Mouse (Mus musculus) small intestine, adult 2 months (tissue): Measurements from ENCODE around the gene Osmr. TPM values are rescaled to one million over a fixed set of nuclear protein-coding genes. Genes with fewer than 3 reads are reported as not detected.
A peak's percentile ranks its signal among the peaks of the same experiment; 100 is the strongest.
"Not testable (repeated sequence)": the region's sequence is repeated elsewhere in the genome, so short reads cannot be mapped to it uniquely, and the experiment has no call there.

ENCODE experiments used
- H3K27ac ChIP-seq: fragments of 200-500 bp; 2 replicates; pipeline ENCODE4 v1.5.1; 2012; ENCODE audit warnings: low read depth, low read length, control low read depth, inconsistent platforms; ENCODE audit not compliant: insufficient read depth
- H3K27me3 ChIP-seq: fragments of 200-500 bp; 2 replicates; pipeline ENCODE4 v1.6.1; 2012; ENCODE audit warnings: mild to moderate bottlenecking, moderate library complexity, low read length, inconsistent platforms; ENCODE audit not compliant: control insufficient read depth, insufficient read depth
- H3K36me3 ChIP-seq: fragments of 200-500 bp; 2 replicates; pipeline ENCODE4 v1.6.1; 2012; ENCODE audit warnings: mild to moderate bottlenecking, low read length, control low read depth, inconsistent platforms; ENCODE audit not compliant: control insufficient read depth, insufficient read depth
- H3K4me1 ChIP-seq: fragments of 200-500 bp; 2 replicates; pipeline ENCODE4 v1.6.1; 2012; ENCODE audit warnings: low read length, inconsistent platforms, mixed read lengths; ENCODE audit not compliant: control insufficient read depth, insufficient read depth, insufficient read length
- H3K4me3 ChIP-seq: fragments of 200-500 bp; 2 replicates; pipeline ENCODE4 v1.5.1; 2012; ENCODE audit warnings: low read depth, mild to moderate bottlenecking, control low read depth, inconsistent platforms, low read length, moderate library complexity
- CTCF ChIP-seq: fragments of 200-500 bp; IDR thresholded peaks from 2 replicates; pipeline ENCODE4 v1.5.1; 2012; ENCODE audit warnings: low read depth, mild to moderate bottlenecking, control low read depth, inconsistent platforms, low read length, moderate library complexity, mixed read lengths; ENCODE audit not compliant: insufficient replicate concordance, insufficient read length; ENCODE audit errors: extremely low read depth
- POLR2A ChIP-seq: fragments of 200-500 bp; IDR thresholded peaks from 2 replicates; pipeline ENCODE4 v1.6.1; 2012; ENCODE audit warnings: low read depth, mild to moderate bottlenecking, control low read depth, inconsistent platforms, low read length, moderate library complexity
- WGBS: fragments of 180-500 bp; shearing (Covaris S2); methylation state at CpG from one replicate; pipeline ENCODE4 v1.1.7; 2018; 5-methylcytosine and 5-hydroxymethylcytosine counted together
- polyA plus RNA-seq: library from polyadenylated mRNA; depleted of rRNA; stranded (reverse); fragments of >200 nt; gene quantifications from 2 replicates; pipeline ENCODE4 v1.2.3, GENCODE M21; 2012

The Osmr gene
- polyA plus RNA-seq, 1 experiment: 1.9 TPM

GRCm38 (mm10) chr15:6859781-6860180 is 15.0 kb downstream of the Osmr start:
- Histone ChIP-seq H3K4me1 (no peaks in the 10 kb centered on the region), H3K4me3 (no peak overlapping the region), H3K36me3 (no peaks in the 10 kb centered on the region), H3K27me3 (no peaks in the 10 kb centered on the region), H3K27ac (no peak overlapping the region)
- WGBS: 48% methylated on average over 7 of the region's 7 CpGs
- TF ChIP-seq POLR2A (no peak), CTCF (no peak)

- Histone ChIP-seq H3K36me3 (no peaks in the 10 kb centered on the region), H3K4me3 (no peak overlapping the region), H3K27ac (no peak overlapping the region), H3K4me1 (no peaks in the 10 kb centered on the region), H3K27me3 (no peaks in the 10 kb centered on the region)
- 79% methylated on average over 4 of the region's 4 CpGs for WGBS
- TF ChIP-seq POLR2A: no peak
- TF ChIP-seq CTCF: no peak
These were observed 15.9 kb downstream of the Osmr start for GRCm38 (mm10) chr15:6858871-6859270.

GRCm38 (mm10) chr15:6857270-6857905 is 17.4 kb downstream of the Osmr start:
- no peaks in the 10 kb centered on the region for H3K36me3 ChIP-seq
- no peak overlapping the region for H3K4me3 ChIP-seq
- H3K4me1 ChIP-seq: no peaks in the 10 kb centered on the region
- H3K27ac ChIP-seq: no peak overlapping the region
- TF ChIP-seq CTCF (no peak), POLR2A (no peak)
- no peaks in the 10 kb centered on the region for H3K27me3 ChIP-seq
- WGBS: 85% methylated on average over 9 of the region's 9 CpGs

- no peak overlapping the region for H3K4me3 ChIP-seq
- H3K27ac ChIP-seq: no peak overlapping the region
- H3K36me3 ChIP-seq: no peaks in the 10 kb centered on the region
- 65% methylated on average over 1 of the region's 1 CpGs for WGBS
- no peaks in the 10 kb centered on the region for H3K4me1 ChIP-seq
- TF ChIP-seq POLR2A (no peak), CTCF (no peak)
- H3K27me3 ChIP-seq: no peaks in the 10 kb centered on the region
These were observed 24.9 kb downstream of the Osmr start for GRCm38 (mm10) chr15:6849851-6850250.

- WGBS: 39% methylated on average over 4 of the region's 4 CpGs
- peak; percentile 9; the same call in 1 of the 2 replicates for TF ChIP-seq CTCF
- TF ChIP-seq POLR2A: no peak
- no peaks in the 10 kb centered on the region for H3K27me3 ChIP-seq
- no peak overlapping the region for H3K4me3 ChIP-seq
- no peaks in the 10 kb centered on the region for H3K36me3 ChIP-seq
- no peak overlapping the region for H3K27ac ChIP-seq
- no peaks in the 10 kb centered on the region for H3K4me1 ChIP-seq
These were observed 34.6 kb downstream of the Osmr start for GRCm38 (mm10) chr15:6840199-6840598.

GRCm38 (mm10) chr15:6815807-6816206 is 59.0 kb downstream of the Osmr start:
- TF ChIP-seq POLR2A: no peak
- no peak for TF ChIP-seq CTCF
- Histone ChIP-seq H3K4me3 (no peak overlapping the region), H3K27ac (no peak overlapping the region), H3K4me1 (no peaks in the 10 kb centered on the region), H3K27me3 (no peaks in the 10 kb centered on the region), H3K36me3 (no peaks in the 10 kb centered on the region; the same call in 1 of the 2 replicates)
- WGBS: 75% methylated on average over 4 of the region's 4 CpGs

GRCm38 (mm10) chr15:6801212-6801611 is 73.6 kb downstream of the Osmr start:
- not testable (repeated sequence) for H3K27me3 ChIP-seq, H3K4me3 ChIP-seq, H3K4me1 ChIP-seq, H3K27ac ChIP-seq
- 98% methylated on average over 8 of the region's 8 CpGs for WGBS
- peaks cover 19% of the 10 kb centered on the region for H3K36me3 ChIP-seq

- WGBS: 86% methylated on average over 7 of the region's 7 CpGs
- no peak overlapping the region for H3K27ac ChIP-seq
- TF ChIP-seq POLR2A (no peak), CTCF (no peak)
- no peaks in the 10 kb centered on the region for H3K27me3 ChIP-seq
- no peak overlapping the region for H3K4me3 ChIP-seq
- no peaks in the 10 kb centered on the region for H3K4me1 ChIP-seq
- H3K36me3 ChIP-seq: peaks cover 75% of the 10 kb centered on the region
These were observed 81.9 kb downstream of the Osmr start for GRCm38 (mm10) chr15:6792846-6793245.
